25 mouse cellular contexts compared by ENCODE assay signal in genomic region chr17:81630471-81630870, GRCm38 (mm10).
DNase-seq lines count a peak whose midpoint lies in the region; ATAC-seq lines count a peak whose summit lies in the region.
"Had no signal": no experiment of that assay in that cellular context is flagged by ENCODE, and none has a peak within 500 bp of the region (broad histone marks: within the 10 kb centered on the region; RNA-seq: fewer than 3 reads in every experiment).

No protein-coding gene starts in this region.

- ATAC-seq in common myeloid progenitor, adult 5-6 weeks (replicated peaks; ENCODE audit: low read depth, poor library complexity, severe bottlenecking) = peak; percentile 60; the same call in 1 of the 2 replicates
- peak; percentile 76 for ATAC-seq in megakaryocyte progenitor cell, adult 5-6 weeks (replicated peaks; ENCODE audit: poor library complexity)
- no peak for ATAC-seq in forebrain, embryonic 11.5 days (replicated peaks; ENCODE audit: low FRiP score)
- no peak for ATAC-seq in forebrain, embryonic 13.5 days
- ATAC-seq: CD4-positive, CD25-positive, alpha-beta regulatory T cell, adult 4 months; forebrain, embryonic 16.5 days; intestine, postnatal 0 days; Patski had no signal

- no peak overlapping the region for H3K4me2 ChIP-seq in forebrain, embryonic 11.5 days (ENCODE audit: low read depth, low read length, severe bottlenecking)
- no peak overlapping the region for H3K4me2 ChIP-seq in forebrain, embryonic 13.5 days
- H3K4me2 ChIP-seq: embryonic facial prominence, embryonic 12.5 days; embryonic facial prominence, embryonic 15.5 days; forebrain, embryonic 12.5 days; heart, embryonic 11.5 days; hindbrain, embryonic 12.5 days; hindbrain, embryonic 15.5 days had no signal

- H3K4me1 ChIP-seq in forebrain, embryonic 11.5 days (replicated peaks; ENCODE audit: control insufficient read depth, insufficient read depth, low read length) = no peaks in the 10 kb centered on the region
- no peaks in the 10 kb centered on the region for H3K4me1 ChIP-seq in forebrain, embryonic 13.5 days
- H3K4me1 ChIP-seq: embryonic facial prominence, embryonic 12.5 days; embryonic facial prominence, embryonic 15.5 days; forebrain, embryonic 12.5 days; hindbrain, embryonic 12.5 days had no signal

- no peaks in the 10 kb centered on the region for H3K27me3 ChIP-seq in forebrain, embryonic 11.5 days (ENCODE audit: control insufficient read depth, insufficient read depth, low read length)
- H3K27me3 ChIP-seq in forebrain, embryonic 13.5 days = no peaks in the 10 kb centered on the region
- H3K27me3 ChIP-seq: embryonic facial prominence, embryonic 12.5 days; embryonic facial prominence, embryonic 15.5 days; forebrain, embryonic 12.5 days; hindbrain, embryonic 12.5 days; hindbrain, embryonic 15.5 days; Patski had no signal

- no peak overlapping the region for H3K9ac ChIP-seq in forebrain, embryonic 11.5 days (ENCODE audit: low read length)
- no peak overlapping the region for H3K9ac ChIP-seq in forebrain, embryonic 13.5 days
- H3K9ac ChIP-seq: embryonic facial prominence, embryonic 12.5 days; embryonic facial prominence, embryonic 15.5 days; forebrain, embryonic 12.5 days; hindbrain, embryonic 12.5 days; hindbrain, embryonic 15.5 days had no signal

- no peaks in the 10 kb centered on the region for H3K9me3 ChIP-seq in forebrain, embryonic 11.5 days (ENCODE audit: control insufficient read depth, low read length)
- no peaks in the 10 kb centered on the region for H3K9me3 ChIP-seq in forebrain, embryonic 13.5 days (replicated peaks)
- H3K9me3 ChIP-seq: embryonic facial prominence, embryonic 12.5 days; embryonic facial prominence, embryonic 15.5 days; forebrain, embryonic 12.5 days; hindbrain, embryonic 12.5 days; hindbrain, embryonic 15.5 days had no signal

- H3K4me3 ChIP-seq in forebrain, embryonic 11.5 days (ENCODE audit: low read depth, low read length) = no peak overlapping the region
- no peak overlapping the region for H3K4me3 ChIP-seq in forebrain, embryonic 13.5 days
- H3K4me3 ChIP-seq: embryonic facial prominence, embryonic 12.5 days; embryonic facial prominence, embryonic 15.5 days; forebrain, embryonic 12.5 days; gastrocnemius, adult 2 months; heart, adult 2 months; hindbrain, embryonic 12.5 days; hindbrain, embryonic 15.5 days had no signal

- 82% methylated on average over 2 of the region's 2 CpGs for WGBS in forebrain, embryonic 11.5 days
- WGBS in forebrain, embryonic 13.5 days = 85% methylated on average over 2 of the region's 2 CpGs

- no peak overlapping the region for H3K27ac ChIP-seq in forebrain, embryonic 11.5 days (ENCODE audit: low read depth, low read length)
- H3K27ac ChIP-seq in forebrain, embryonic 13.5 days = no peak overlapping the region
- H3K27ac ChIP-seq: embryonic facial prominence, embryonic 12.5 days; embryonic facial prominence, embryonic 15.5 days; forebrain, embryonic 12.5 days; gastrocnemius, adult 2 months; heart, adult 2 months; hindbrain, embryonic 12.5 days; hindbrain, embryonic 15.5 days had no signal

- peak; percentile 25 for DNase-seq in 3T3-L1 (ENCODE audit: low read depth, low spot score)
- DNase-seq in gastrocnemius, adult 8-10 months (ENCODE audit: low spot score in 2 of 2) = no peak
- DNase-seq in forebrain, embryonic 11.5 days (ENCODE audit: low spot score) = no peak
- DNase-seq: adrenal gland, postnatal 10 days; adrenal gland, postnatal 36 days; B cell, adult 2 months; cerebellum, adult 18-20 months; cerebellum, adult 9-10 months; cerebellum, postnatal 14 days; gastrocnemius, adult 2 months; gastrocnemius, postnatal 25 days; heart, adult 2 months had no signal

- H3K36me3 ChIP-seq in forebrain, embryonic 11.5 days (ENCODE audit: control insufficient read depth, insufficient read depth, low read length) = no peaks in the 10 kb centered on the region
- no peaks in the 10 kb centered on the region for H3K36me3 ChIP-seq in forebrain, embryonic 13.5 days (ENCODE audit: poor library complexity, severe bottlenecking)
- H3K36me3 ChIP-seq: embryonic facial prominence, embryonic 12.5 days; embryonic facial prominence, embryonic 15.5 days; forebrain, embryonic 12.5 days; hindbrain, embryonic 12.5 days; hindbrain, embryonic 15.5 days had no signal

Comparison
In these comparisons a context has a peak if more than half of its experiments do, and no peak if none do; other contexts are left out.
1. ATAC-seq: peak in common myeloid progenitor, adult 5-6 weeks (single experiment) and megakaryocyte progenitor cell, adult 5-6 weeks (single experiment); none in forebrain, embryonic 11.5 days (single experiment) and forebrain, embryonic 13.5 days (single experiment).